Mouse (Mus musculus) frontal cortex, postnatal 25 days (tissue): ENCODE measurements around the gene Lrcol1.
A peak's percentile ranks its signal among the peaks of the same experiment; 100 is the strongest.

Experiments
- DNase-seq, 2 experiments: peaks; one replicate each; pipeline ENCODE4 v3.0.0; 2022; ENCODE audit warnings: low spot score in 2 of 2

Lrcol1 gene

DNA sequence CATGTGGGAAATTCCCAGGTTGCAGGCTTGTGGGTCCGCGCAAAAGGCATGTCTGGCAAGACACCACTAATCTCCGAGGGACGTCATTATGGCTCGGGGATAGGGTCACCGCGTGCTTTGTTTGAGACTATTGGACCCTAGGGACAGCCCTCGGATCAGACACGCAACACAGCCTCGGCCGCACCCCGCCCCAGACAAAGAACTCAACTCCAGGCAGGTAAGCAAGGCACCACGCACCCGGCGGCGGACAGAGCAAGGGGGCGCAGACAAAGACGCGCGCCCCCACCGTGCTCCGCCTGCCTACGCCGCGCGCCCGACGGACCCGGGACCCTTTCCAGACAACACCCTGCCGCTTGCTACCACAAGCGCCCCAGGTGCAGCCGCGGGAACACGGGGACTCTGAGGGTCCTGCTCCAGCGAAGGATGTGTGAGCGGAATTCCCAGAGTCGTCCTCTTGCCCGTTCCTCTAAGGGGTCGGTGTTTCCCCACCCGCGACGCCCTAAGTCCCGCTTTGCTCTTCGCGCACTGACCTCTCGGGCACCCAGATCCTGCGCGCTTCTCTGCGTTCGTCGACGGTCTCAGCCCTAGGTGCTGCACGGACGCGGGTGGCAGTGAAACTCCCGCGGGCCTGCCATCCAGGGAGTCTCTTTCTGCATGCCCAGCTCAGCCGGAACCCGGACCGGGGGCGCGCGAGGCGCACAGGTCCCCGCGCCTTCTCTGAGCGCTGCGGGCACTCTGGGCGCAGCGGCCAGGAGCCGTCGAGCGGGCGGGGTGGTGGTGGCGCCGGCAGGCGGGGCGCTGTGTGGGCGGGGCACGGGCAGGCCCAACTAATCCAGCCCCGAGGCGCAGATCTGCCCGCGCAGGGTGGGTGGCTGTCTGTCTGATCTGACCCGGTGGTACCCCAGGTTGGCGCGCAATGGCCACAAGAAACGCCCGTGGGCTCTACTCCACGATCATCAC lies 42.1 kb downstream of the Lrcol1 start:
- peak; percentile 37 to 44 for DNase-seq

DNA sequence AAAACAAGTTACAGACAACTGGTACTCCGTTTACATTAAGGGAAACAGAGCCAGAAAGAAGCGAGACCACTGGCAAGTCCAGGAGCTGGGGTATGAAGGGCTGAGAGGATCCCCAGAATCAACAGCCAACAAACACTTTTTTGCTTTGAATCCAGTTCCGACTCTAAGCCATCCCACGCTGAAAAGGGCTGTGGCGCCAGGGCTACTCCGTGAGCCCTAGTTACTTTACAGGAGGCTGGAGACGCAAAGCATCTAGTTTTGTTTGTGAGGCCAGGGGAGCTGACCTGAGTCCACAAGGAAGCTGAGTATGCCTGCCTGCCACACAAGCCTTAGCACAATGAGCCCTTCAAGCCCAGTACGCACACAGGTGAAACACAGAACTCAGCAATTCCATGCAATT lies 42.8 kb downstream of the Lrcol1 start:
- no peak for DNase-seq

DNA sequence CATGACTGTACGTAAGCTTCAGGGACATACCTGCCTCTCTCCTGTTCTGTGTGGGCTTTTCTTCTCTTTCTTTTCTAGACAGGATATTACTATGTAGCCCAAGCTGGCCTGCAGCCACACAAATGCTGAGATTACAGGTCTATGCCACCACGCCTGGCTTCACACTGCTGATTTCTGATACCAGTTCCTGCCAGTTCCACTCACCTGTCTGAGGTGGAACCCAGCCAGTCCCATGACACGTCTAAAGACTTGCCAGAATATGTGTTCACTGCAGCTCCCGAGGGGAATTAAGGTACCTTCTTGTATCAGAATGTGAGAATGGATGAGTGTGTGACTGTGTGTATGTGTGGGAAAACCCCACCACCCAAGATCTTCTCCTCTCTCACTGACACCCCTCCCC lies 46.1 kb downstream of the Lrcol1 start:
- no peak for DNase-seq

DNA sequence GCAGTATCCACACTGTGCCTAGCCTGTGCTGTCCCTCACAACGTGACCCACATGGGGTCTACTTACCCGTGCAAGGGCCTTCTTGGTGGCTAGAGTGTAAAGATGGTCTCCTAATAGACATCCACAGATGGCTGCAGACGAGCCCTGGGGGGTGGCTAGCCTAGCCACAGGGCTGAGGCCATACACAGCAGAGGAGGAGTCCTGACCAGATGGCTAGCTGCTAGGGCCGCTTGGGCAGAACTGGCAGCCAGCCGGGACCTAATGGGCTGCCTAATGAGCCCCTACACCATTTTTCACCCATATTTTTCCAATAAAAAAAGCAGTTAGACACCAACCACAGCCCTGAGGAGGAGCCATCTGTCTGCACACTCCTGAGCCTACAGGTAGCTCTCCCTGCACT lies 48.2 kb downstream of the Lrcol1 start:
- no peak for DNase-seq

DNA sequence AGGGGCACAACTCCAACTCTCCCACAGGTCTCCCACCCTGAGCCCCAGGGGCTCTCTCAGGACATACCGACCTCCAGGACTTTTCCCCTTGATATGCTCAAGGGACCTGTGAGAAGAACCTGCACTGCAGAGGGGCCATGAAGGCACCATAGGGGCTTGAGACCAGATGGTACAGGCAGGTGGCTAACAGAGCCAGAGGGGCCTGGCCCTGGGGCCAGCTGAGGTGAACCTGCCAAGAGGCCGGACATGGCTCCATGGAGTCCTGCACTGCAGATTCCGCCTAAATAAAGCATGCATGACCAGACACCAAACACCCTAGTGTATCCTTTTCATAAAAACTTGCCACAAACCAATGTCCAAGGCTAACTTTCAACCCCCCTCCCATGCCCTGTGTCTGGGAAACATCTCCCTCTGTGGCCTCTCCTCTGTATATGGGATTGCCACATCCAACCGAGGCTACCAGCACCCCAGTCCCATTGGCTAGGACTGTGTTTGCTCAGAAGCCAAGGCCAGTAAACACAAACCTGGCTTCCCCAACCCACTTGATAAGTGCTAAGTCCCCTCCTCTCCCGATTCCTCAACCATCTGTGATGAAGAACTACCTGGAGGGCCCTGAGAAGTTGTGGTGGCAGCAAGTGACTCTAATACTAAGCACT lies 50.6 kb downstream of the Lrcol1 start:
- no peak for DNase-seq

DNA sequence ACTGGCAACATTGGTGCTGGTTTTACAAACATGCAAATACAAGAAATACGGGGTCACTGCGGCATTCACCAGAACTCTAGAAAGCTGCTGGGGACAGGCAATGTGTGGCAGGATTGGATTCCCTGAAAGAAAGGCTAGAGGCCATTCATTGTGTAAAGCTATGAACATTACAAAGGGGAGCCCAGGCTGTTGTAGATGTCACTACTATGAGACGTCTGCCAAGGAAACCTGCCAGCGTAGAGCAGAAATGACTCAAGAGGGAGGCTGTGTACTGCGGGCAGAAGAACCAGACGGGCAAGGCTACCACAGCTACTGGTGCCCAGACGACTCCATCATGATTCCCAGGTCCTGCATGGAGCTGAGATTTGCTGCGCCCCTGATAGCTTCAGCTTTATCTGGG lies 56.6 kb downstream of the Lrcol1 start:
- no peak for DNase-seq

DNA sequence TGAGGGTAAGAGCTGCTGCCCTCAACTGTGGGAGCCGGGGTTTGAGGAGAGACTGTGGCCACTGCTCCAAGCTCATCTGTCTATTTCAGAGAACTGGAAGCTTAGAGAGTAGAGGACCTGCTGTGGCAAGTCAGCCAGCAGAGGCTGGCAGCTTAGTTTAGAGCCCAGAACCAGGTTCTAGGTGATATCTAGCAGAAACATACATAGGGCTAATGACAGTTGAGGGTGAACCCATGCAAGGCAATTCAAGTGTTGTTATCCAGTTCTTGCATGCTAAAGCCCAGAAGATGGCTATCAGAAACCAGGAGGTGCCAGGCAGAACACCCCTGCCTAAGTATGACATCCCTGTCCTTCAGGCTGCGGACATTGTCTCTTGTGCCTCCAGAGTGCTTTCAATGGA lies 58.0 kb downstream of the Lrcol1 start:
- DNase-seq, result no peak

DNA sequence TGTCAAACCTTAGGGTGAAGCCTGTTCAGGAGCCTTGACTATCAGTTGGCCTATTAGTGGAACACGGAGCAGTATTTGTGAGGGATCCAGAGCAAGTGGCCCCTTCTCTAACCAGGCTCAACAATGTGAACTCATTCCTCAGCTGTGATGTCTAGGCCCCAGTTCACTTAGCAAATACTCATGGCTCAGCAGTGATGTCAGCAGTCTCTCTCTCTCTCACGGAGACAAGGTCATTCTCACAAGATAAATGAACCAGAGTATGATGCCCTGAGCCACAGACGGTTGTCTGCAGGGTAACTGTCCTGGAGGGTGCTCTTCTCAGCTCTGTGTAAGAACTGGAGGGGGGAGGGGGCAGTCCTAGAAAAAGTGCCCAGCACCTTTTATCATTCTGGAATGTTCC lies 59.4 kb downstream of the Lrcol1 start:
- no peak for DNase-seq
